Mouse (Mus musculus): ENCODE data around the gene Vmn2r76.
"Not testable (repeated sequence)": the region's sequence is repeated elsewhere in the genome, so short reads cannot be mapped to it uniquely, and the experiment has no call there.

Vmn2r76 gene

GRCm38 (mm10) chr7:86246208-86246607 lies at the start of gene Vmn2r76:
Gene Vmn2r76, minus strand, starts transcription at chr7:86246308.
- DNase-seq (ENCODE audit: low read depth): no peak

GRCm38 (mm10) chr7:86277072-86277471 lies 31.0 kb upstream of the Vmn2r76 start, which contains the start of gene Olfr310:
Gene Olfr310, minus strand, starts transcription at chr7:86277172.
- DNase-seq (ENCODE audit: low read depth): no peak

GRCm38 (mm10) chr7:86211345-86211744 lies 34.8 kb downstream of the Vmn2r76 start:
- no peak for DNase-seq (ENCODE audit: low read depth)

- not testable (repeated sequence) for DNase-seq (ENCODE audit: low read depth)
Measured at GRCm38 (mm10) chr7:86171678-86172077, 74.4 kb downstream of the Vmn2r76 start, which contains the start of gene Vmn2r75. Gene Vmn2r75, minus strand, starts transcription at chr7:86171778.
